Mouse (Mus musculus) liver, adult (tissue): ENCODE data around the gene Gm20388.

Experiments used
- GATA4 ChIP-seq: IDR thresholded peaks from 2 replicates; pipeline ENCODE4 v1.6.1; 2014; ENCODE audit warnings: mild to moderate bottlenecking, low read length; ENCODE audit not compliant: insufficient replicate concordance

Gene Gm20388

GRCm38 (mm10) chr8:121591178-121592066 is 1680.8 kb downstream of the Gm20388 start:
- TF ChIP-seq GATA4: no peak

GRCm38 (mm10) chr8:121593293-121593692 is 1682.7 kb downstream of the Gm20388 start:
- TF ChIP-seq GATA4: no peak

DNA sequence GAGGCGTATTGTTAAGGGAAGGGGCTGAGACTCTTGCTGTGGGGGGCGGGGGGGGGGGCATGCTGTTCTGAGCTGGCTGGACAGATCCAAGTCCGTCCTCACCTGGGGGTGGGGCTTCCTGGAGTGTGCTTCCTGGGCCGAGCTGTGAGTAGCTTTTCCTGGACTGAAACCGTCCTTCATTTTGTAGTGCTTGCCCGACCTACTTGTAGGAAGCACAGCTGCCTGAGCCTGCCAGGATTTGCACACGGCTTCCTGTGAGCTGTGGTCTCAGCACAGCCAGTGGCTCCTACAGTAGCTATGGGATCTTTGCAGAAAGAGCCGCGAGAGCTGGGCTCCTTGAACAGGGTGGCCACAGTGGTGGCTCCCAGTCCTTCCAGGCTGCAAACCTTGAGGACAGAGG is 1683.3 kb downstream of the Gm20388 start:
- TF ChIP-seq GATA4: no peak

DNA sequence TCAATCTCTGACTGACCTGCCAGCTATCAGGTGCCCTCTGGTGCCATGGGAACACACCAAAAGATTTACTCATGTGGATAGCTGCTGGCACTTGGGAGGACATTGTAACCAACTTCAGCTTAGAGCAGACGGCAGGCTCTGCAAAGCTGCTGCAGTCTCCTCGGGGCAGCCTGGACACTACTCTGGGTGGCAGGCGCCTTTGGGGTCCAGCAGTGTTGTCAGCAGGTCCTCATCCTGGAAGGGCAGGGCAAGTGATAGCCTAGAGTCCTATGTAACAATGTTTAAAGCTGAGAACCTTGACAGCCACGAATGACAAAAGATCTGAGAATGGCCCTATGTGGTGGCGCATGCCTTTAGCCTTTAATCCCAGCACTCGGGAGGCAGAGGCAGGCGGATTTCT is 1687.5 kb downstream of the Gm20388 start:
- TF ChIP-seq GATA4: no peak

GRCm38 (mm10) chr8:121598892-121599291 is 1688.3 kb downstream of the Gm20388 start:
- TF ChIP-seq GATA4: no peak

GRCm38 (mm10) chr8:121599842-121600241 is 1689.2 kb downstream of the Gm20388 start:
- TF ChIP-seq GATA4: no peak

DNA sequence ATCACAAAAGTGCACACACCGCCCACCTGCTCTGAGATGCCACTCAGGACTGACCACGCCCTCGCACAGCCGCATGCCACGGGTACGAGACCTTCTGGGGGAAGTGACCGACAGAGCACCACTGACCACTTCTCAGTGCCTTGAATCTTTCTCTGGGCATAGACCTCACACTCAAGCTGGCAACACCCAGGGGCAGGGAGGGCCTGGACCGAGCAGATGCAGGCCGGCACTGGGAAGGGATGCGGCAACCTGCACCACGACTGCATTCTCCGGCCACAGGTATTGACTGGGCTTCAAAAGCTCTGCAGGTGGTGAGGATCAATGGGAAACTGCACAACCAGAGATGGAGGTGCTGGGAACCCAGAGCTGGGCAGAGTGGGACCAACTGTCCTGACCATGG is 1691.8 kb downstream of the Gm20388 start:
- no peak for TF ChIP-seq GATA4

DNA sequence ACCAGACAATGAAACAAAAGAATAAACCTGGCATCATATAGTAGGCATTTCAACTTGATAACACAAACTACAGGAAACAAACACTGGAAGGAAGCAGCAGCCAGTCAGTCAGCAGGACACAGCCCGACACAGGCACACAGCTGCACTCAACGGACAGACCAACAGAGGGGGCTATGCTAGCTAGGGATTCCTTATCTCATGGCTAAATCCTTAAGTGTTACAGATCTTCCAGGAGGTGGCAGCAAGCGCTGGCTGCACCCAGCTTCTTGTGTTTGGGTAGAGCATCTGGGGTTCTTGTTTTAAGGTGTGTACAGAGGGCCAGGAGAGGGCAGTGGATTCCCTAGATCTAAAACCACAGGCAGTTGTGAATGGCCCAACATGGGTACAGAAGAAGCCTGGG is 1692.2 kb downstream of the Gm20388 start:
- peak; percentile 96 for TF ChIP-seq GATA4

DNA sequence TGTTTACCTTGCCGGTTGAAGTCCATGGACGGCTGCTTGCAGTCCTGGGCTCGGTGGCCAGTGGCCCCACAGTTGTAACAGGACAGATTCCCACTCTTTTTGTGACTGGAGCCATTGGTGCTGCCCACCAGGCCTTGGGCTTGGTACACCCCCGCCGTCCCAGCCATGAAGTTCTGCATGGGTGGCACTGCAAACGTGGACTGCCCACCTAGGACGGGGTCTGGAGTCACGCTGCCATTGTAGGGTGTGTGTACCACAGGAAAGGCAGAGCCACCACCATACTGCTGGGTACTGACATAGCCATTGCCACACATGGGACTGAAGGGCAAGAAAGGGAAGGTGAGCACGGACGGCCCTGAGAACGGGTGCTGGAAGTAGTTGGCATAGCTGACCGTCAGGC is 1693.2 kb downstream of the Gm20388 start:
- TF ChIP-seq GATA4: no peak

DNA sequence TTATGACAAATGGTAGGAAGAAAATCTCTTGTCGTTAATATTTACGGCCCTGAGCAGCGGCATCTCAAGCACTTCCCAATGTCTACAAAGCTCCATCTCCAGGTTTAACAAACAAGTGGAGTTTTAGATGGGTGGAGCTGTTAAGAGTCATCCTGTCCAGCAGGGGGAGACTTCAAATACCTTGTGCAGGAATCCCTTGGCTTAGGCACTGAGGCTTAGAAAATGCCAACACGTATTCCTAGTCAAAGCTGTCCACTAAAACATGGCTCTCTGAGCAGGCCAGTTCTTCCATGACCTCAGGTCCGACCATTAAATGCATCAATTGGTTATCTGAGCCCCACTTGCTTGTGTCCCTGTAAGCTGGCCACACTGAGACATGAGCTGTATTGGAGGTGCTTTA is 1697.0 kb downstream of the Gm20388 start:
- no peak for TF ChIP-seq GATA4

GRCm38 (mm10) chr8:121609251-121609650 is 1698.6 kb downstream of the Gm20388 start:
- no peak for TF ChIP-seq GATA4

DNA sequence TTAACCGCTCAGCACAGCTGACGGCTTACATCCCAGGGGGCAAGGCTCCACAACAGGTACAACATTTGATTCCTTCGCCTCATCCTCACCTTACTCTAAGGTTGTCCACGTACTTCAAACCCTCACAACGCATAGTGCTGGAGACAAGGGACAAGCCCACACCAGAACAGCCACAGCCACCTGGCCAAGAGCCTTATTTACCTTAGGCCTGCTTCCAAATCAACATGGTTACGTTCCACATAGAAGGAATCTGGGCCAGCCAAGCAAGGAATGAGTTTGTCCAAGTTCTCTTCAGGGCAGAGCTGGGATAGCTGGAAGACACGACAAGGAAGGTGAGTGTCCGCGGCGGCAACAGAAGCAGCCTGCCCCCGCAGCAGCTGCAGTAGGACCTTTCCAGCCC is 1699.3 kb downstream of the Gm20388 start:
- no peak for TF ChIP-seq GATA4

DNA sequence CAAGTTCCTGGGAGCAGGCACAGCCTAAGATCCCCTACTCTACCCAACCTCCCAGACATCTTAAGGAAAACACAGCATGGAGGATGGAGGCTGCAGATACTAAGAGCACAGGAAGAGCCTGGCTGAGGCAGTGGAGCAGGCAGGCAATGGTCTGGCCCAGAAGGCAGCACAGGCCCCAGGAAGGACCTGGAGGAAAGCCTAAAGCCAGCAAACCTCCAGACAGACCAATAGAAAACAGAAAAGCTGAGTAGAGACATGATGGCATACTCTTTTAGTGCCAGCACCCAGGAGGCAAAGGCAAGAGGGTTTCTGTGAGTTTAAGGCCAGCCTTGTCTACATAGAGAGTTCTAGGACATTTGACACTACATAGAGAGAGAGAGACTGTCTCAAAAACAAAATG is 1702.8 kb downstream of the Gm20388 start:
- TF ChIP-seq GATA4: no peak

- peak; percentile 84; the same call in 1 of the 2 replicates for TF ChIP-seq GATA4
These were observed 1708.9 kb downstream of the Gm20388 start for GRCm38 (mm10) chr8:121619401-121619995.

DNA sequence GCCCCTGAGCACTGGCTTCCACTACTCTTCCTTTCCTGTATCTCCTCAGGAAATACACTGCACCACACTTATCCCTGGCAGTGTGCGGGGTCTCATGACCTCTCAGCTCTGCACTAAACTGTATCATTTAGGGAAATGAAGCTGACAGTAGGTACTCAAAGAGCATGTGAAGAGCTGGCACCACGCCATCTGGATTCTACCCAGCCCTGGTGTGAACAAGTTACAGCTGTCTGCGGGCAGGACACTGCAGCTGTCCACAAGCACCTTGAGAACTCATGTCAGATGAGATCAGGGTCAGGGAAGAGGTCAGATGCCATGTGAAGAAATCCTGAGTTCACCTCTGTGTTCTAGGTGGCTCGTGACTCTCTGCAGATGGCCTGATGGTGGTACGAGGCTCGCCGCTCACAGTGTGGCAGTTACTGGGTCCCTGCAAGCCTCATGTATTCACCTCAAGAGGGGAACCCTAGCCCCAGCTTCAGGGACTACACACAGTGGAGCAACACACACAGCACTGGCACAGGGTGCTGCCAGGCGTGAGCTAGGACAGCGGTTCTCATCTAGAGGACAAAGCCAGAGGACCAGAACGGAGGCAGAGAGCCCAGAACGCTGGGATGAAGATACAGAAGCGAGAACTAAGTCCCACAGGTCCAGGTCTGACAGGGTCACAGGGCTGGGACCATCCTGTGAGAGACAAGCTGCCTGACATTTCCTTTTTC is 1710.3 kb downstream of the Gm20388 start:
- TF ChIP-seq GATA4: 0 out of 2 replicates have a peak, but pooled peaks have one; percentile 51

DNA sequence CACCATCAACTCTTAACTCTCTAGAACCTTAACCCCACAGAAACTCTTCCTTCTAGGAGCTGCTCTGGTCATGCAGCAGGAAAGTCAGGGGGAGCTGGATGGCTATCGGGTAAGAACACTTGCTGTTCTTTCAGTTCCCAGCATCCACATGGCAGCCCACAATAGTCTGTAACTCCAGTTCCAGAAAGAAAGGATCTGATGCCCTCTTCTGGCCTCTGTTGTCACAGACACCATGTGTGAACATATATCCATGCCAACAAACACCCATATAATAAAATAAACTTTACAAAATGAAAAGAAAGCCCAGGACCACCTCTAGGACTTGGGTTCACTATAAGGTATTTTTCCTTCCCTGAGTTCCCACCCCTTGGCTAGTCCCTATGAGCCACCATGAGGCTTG is 1711.2 kb downstream of the Gm20388 start:
- no peak for TF ChIP-seq GATA4

GRCm38 (mm10) chr8:121623043-121623442 is 1712.4 kb downstream of the Gm20388 start:
- no peak for TF ChIP-seq GATA4

DNA sequence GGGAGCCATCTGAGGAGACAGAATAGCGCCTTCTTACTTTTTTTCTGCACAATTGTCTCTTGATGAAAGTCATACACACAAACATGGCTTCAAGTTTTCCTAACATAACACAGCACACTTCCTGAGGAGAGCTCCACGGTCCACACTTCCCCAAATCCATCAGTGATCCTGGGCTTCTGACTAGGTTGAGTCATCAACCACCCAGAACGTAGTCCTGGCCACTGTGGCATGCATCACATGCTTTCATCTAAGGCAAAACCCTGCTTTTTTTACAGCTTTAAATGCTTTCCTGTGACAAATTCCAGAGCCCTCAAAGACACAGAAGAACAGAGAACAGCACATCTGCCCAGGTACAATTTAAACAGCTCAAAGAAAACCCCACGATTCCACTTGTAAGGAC is 1718.0 kb downstream of the Gm20388 start:
- TF ChIP-seq GATA4: no peak
